Mouse (Mus musculus): ENCODE data around the gene Zpbp2. TPM values are rescaled to one million over a fixed set of nuclear protein-coding genes. Genes with fewer than 3 reads are reported as not detected.
"Not testable (repeated sequence)": the region's sequence is repeated elsewhere in the genome, so short reads cannot be mapped to it uniquely, and the experiment has no call there.

The Zpbp2 gene
- polyA plus RNA-seq, 1 experiment from 2014 or later = not detected

DNA sequence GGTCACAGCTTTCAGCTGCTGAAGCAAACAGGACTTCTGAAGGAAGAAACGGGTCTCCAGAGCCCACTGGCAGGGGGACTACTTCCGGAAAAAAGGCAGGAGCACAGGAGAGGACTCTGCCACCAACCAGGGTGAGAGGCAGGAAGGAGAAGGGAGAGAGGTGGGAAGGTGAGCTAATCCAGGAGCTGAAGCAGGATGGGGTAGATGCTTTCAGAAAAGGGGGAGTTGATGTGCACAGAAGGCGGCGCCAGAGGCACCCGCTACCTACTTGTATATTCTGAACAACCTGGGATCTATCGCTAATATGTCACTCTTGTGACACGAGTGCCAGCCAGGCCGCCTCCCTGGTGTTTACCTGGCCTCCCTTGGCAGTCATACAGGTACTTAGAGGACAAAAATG lies 47.1 kb downstream of the Zpbp2 start, which contains the start of gene Lrrc3c:
Lrrc3c (plus strand) TSS at position 301 of the 400 bp plus-strand sequence.
- no peak for ATAC-seq (ENCODE audit: low read depth)
- H3K4me2 ChIP-seq = no peak within 1 kb of the TSS

DNA sequence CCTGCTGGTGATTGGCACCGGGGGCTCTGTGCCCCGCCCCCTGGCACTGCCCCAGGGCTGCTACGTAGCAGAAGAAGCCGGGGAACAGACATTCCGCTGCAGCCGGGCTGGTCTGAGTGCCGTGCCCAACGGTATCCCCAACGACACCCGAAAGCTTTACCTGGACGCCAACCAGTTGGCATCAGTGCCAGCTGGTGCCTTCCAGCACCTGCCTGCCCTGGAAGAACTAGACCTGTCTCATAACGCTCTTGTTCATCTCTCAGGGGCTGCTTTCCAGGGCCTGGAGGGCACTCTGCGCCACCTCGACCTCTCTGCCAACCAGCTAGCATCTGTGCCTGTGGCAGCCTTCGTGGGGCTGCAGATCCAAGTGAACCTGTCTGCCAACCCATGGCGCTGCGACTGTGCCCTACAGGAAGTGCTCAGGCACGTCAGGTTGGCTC lies 48.0 kb downstream of the Zpbp2 start:
- Histone ChIP-seq H3K4me3 (no peak overlapping the region), H3K27me3 (peaks cover 44% of the 10 kb centered on the region), H3K9me3 (no peaks in the 10 kb centered on the region), H3K9ac (no peak overlapping the region), H3K4me1 (replicated peaks) (peaks cover 12% of the 10 kb centered on the region; the same call in 1 of the 2 replicates), H3K27ac (replicated peaks) (no peak overlapping the region), H3K36me3 (no peaks in the 10 kb centered on the region), H3K4me2 (no peak overlapping the region)
- no peak for ATAC-seq (ENCODE audit: low read depth)
- 67% methylated on average over 18 of the region's 18 CpGs for WGBS

More for the DNA sequence above, 47.1 kb downstream of the Zpbp2 start, which contains the start of gene Lrrc3c:
- H3K27ac ChIP-seq (replicated peaks) = no peak within 1 kb of the TSS
- peaks cover 12% of the 10 kb centered on the region; the same call in 1 of the 2 replicates for H3K4me1 ChIP-seq (replicated peaks)
- H3K36me3 ChIP-seq = no peaks in the 10 kb centered on the region
- WGBS = 85% methylated on average over 8 of the region's 8 CpGs
- peaks cover 44% of the 10 kb centered on the region for H3K27me3 ChIP-seq
- no peak within 1 kb of the TSS for H3K4me3 ChIP-seq
- no peak within 1 kb of the TSS for H3K9ac ChIP-seq
- no peaks in the 10 kb centered on the region for H3K9me3 ChIP-seq

DNA sequence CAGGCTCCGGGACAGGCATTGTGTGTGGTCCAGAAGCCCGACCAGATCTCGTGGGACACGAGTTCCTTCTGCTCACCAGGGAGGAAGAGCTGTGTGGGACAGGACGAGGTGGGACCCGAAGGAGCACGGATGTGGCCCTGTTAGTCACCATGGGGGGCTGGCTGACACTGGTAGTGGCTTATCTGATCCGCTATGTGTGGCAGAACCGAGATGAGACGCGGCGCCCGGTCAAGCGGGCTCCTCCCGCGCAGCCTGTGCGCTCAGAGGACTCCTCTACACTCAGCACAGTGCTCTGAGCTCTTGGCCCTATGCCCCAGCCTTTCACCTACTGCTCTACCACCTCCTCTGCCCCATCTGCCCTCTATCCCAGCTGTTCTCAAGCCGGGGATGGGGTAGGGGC lies 48.4 kb downstream of the Zpbp2 start:
- ATAC-seq (ENCODE audit: low read depth) = no peak; the same call in 1 of the 2 replicates
- Histone ChIP-seq H3K27me3 (peaks cover 44% of the 10 kb centered on the region), H3K9ac (no peak overlapping the region), H3K4me1 (replicated peaks) (peaks cover 12% of the 10 kb centered on the region; the same call in 1 of the 2 replicates), H3K36me3 (no peaks in the 10 kb centered on the region), H3K27ac (replicated peaks) (no peak overlapping the region), H3K4me2 (no peak overlapping the region), H3K9me3 (no peaks in the 10 kb centered on the region), H3K4me3 (no peak overlapping the region)
- 44% methylated on average over 18 of the region's 18 CpGs for WGBS

DNA sequence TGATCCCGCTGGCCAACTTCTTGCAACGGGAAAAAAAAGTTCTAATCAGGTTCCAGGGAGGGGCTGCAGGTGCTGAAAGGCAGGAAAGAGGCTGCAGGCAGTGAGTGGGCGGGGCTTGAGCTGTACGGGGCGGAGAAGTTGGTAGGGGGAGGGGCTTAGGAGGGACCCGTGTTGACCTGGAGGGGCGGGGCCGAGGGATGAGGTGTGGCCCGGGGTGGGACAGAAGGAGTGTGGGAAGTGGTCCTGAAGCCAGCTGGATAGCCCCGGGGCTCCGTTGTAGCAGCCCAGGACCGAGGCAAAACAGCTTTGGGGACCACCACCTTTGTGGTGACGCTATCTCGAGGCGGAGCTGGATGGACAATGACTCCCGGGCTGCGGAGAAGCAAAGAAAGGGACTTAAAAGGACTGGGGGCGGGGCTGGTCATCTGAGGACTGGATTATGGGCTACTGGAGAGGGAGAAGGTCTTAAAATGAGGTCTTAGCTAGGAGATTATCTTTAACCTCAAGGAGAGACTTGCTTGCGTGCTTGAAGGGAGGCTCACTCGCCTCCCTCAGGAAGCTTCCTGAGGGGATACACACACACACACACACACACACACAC lies 51.3 kb downstream of the Zpbp2 start:
- Histone ChIP-seq H3K27me3 (peaks cover 44% of the 10 kb centered on the region), H3K4me2 (peak overlapping the region; percentile 52), H3K27ac (replicated peaks) (no peak overlapping the region), H3K9me3 (no peaks in the 10 kb centered on the region), H3K36me3 (no peaks in the 10 kb centered on the region), H3K4me3 (peak overlapping the region; percentile 21), H3K9ac (peak overlapping the region; percentile 42; the same call in 1 of the 2 replicates), H3K4me1 (replicated peaks) (peaks cover 12% of the 10 kb centered on the region; the same call in 1 of the 2 replicates)
- under 1% methylated on average over 18 of the region's 20 CpGs for WGBS
- no peak for ATAC-seq (ENCODE audit: low read depth)

DNA sequence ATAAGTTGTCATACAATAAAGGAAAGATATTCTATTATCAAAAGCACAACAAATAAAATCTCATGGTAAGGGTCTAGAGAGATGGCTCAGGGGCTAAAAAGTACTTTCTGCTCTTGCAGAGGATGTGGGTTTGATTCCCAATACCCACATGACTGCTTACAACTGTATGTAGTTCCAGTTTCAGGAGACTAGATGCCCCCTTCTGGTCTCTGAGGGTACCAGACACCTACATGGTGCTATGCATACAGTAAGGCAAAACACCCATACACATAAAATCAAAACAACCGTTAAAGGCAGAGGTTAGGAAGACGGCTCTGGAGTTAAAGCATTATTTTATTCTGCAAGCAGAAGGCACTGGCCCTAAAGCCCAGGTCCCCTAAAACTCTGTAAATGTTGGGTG lies 53.1 kb downstream of the Zpbp2 start:
- no peaks in the 10 kb centered on the region for H3K36me3 ChIP-seq
- no peak overlapping the region for H3K4me3 ChIP-seq
- no peak overlapping the region for H3K27ac ChIP-seq (replicated peaks)
- H3K4me1 ChIP-seq (replicated peaks) = peaks cover 8% of the 10 kb centered on the region; the same call in 1 of the 2 replicates
- H3K4me2 ChIP-seq = no peak overlapping the region
- 79% methylated on average over 2 of the region's 2 CpGs for WGBS
- peaks cover 30% of the 10 kb centered on the region for H3K27me3 ChIP-seq
- no peak for ATAC-seq (ENCODE audit: low read depth)
- H3K9ac ChIP-seq = no peak overlapping the region
- no peaks in the 10 kb centered on the region for H3K9me3 ChIP-seq

DNA sequence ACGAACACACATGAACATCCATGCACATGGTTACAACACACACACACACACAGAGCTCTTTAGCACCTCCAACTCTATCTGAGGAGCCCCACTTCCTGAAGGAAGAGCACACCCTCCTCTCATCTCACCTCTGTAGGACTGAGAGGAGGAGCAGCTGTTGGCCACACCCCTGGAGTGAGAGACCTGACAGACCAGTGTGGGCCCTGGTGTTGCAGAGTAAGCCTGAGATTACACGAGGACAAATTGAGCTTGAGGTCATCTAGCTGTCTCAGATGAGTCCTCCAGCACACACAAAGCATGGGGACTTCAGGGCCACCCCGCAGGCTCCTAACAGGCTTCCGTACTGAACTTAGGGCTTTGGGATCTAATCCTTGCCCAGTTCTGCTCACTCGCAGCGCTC lies 54.0 kb downstream of the Zpbp2 start:
- peaks cover 22% of the 10 kb centered on the region for H3K27me3 ChIP-seq
- ATAC-seq (ENCODE audit: low read depth); H3K9me3 ChIP-seq; H3K9ac ChIP-seq; H3K36me3 ChIP-seq; H3K4me3 ChIP-seq; H3K4me1 ChIP-seq (replicated peaks); H3K4me2 ChIP-seq; H3K27ac ChIP-seq (replicated peaks): not testable (repeated sequence)
- 69% methylated on average over 6 of the region's 6 CpGs for WGBS

DNA sequence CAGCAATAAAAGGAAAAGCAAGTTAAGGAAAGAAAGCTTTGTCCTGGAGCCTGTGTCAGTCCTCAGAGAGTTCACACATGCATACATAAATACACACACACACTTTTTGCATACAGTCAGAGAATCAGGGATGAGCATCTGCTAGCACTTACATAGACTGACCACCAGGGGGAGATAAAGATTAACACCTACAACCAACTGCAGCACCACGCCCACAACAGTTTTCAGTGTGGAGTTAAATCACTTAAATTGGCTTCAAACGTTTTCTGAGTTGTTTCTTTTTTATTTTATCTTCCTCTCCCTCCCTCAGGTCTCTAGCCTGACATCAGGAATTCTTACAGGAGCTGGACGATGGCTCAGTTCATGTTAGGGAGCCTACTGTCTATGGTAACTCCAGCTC lies 55.9 kb downstream of the Zpbp2 start:
- H3K9me3 ChIP-seq = no peaks in the 10 kb centered on the region
- H3K9ac ChIP-seq = no peak overlapping the region
- peaks cover 4% of the 10 kb centered on the region; the same call in 1 of the 2 replicates for H3K27me3 ChIP-seq
- no peak overlapping the region for H3K4me2 ChIP-seq
- H3K4me1 ChIP-seq (replicated peaks) = peaks cover 6% of the 10 kb centered on the region; the same call in 1 of the 2 replicates
- ATAC-seq (ENCODE audit: low read depth) = no peak
- H3K36me3 ChIP-seq = no peaks in the 10 kb centered on the region
- H3K27ac ChIP-seq (replicated peaks) = no peak overlapping the region
- no peak overlapping the region for H3K4me3 ChIP-seq
- 11% methylated on average over 3 of the region's 3 CpGs for WGBS

Other genes with a start within 250 kb of the Zpbp2 start
- gene Neurod2, start 221.4 kb upstream of the Zpbp2 start, polyA plus RNA-seq (2015; fragmentation: Nextera tagmentation; extraction: Ambion mirVana) = 26.4 and 27.0 TPM in 2 replicates
- 1.7 and 2.1 TPM in 2 replicates for gene Ppp1r1b, start 202.7 kb upstream of the Zpbp2 start, polyA plus RNA-seq (2015; fragmentation: Nextera tagmentation; extraction: Ambion mirVana)
- 39.7 and 41.1 TPM in 2 replicates for gene Stard3, start 192.7 kb upstream of the Zpbp2 start, polyA plus RNA-seq (2015; fragmentation: Nextera tagmentation; extraction: Ambion mirVana)
- 0.42 and 2.1 TPM in 2 replicates for gene Tcap, start 167.3 kb upstream of the Zpbp2 start, polyA plus RNA-seq (2015; fragmentation: Nextera tagmentation; extraction: Ambion mirVana)
- 0.73 and 0.79 TPM in 2 replicates for gene Pnmt, start 164.6 kb upstream of the Zpbp2 start, polyA plus RNA-seq (2015; fragmentation: Nextera tagmentation; extraction: Ambion mirVana)
- gene Pgap3, start 150.6 kb upstream of the Zpbp2 start, polyA plus RNA-seq (2015; fragmentation: Nextera tagmentation; extraction: Ambion mirVana) = 7.4 and 8.7 TPM in 2 replicates
- 10.4 and 10.9 TPM in 2 replicates for gene Erbb2, start 138.6 kb upstream of the Zpbp2 start, polyA plus RNA-seq (2015; fragmentation: Nextera tagmentation; extraction: Ambion mirVana)
- gene Mien1, start 112.1 kb upstream of the Zpbp2 start, polyA plus RNA-seq (2015; fragmentation: Nextera tagmentation; extraction: Ambion mirVana) = 239 and 265 TPM in 2 replicates
- gene Grb7, start 104.7 kb upstream of the Zpbp2 start, polyA plus RNA-seq (2015; fragmentation: Nextera tagmentation; extraction: Ambion mirVana) = 0.47 and 0.80 TPM in 2 replicates
- gene Ikzf3, start 5.1 kb upstream of the Zpbp2 start, polyA plus RNA-seq (2015; fragmentation: Nextera tagmentation; extraction: Ambion mirVana) = 0.31 TPM in 1 of 2 replicates, not detected in the other
- gene Ormdl3, start 36.3 kb downstream of the Zpbp2 start, polyA plus RNA-seq (2015; fragmentation: Nextera tagmentation; extraction: Ambion mirVana) = 78.0 and 81.0 TPM in 2 replicates
- gene Lrrc3c, start 47.2 kb downstream of the Zpbp2 start, polyA plus RNA-seq (2015; fragmentation: Nextera tagmentation; extraction: Ambion mirVana) = not detected in 2 replicates
- gene Gm12355, start 74.6 kb downstream of the Zpbp2 start, polyA plus RNA-seq (2015; fragmentation: Nextera tagmentation; extraction: Ambion mirVana) = 0.89 and 1.1 TPM in 2 replicates
- gene Gsdma3, start 75.3 kb downstream of the Zpbp2 start, polyA plus RNA-seq (2015; fragmentation: Nextera tagmentation; extraction: Ambion mirVana) = not detected in 2 replicates
- 0.24 TPM in 1 of 2 replicates, not detected in the other for gene Gsdma2, start 95.7 kb downstream of the Zpbp2 start, polyA plus RNA-seq (2015; fragmentation: Nextera tagmentation; extraction: Ambion mirVana)
- not detected in 2 replicates for gene Gsdma, start 113.3 kb downstream of the Zpbp2 start, polyA plus RNA-seq (2015; fragmentation: Nextera tagmentation; extraction: Ambion mirVana)
- gene Psmd3, start 131.5 kb downstream of the Zpbp2 start, polyA plus RNA-seq (2015; fragmentation: Nextera tagmentation; extraction: Ambion mirVana) = 177 and 181 TPM in 2 replicates
- gene Csf3, start 150.2 kb downstream of the Zpbp2 start, polyA plus RNA-seq (2015; fragmentation: Nextera tagmentation; extraction: Ambion mirVana) = not detected in 2 replicates
- 62.3 and 69.1 TPM in 2 replicates for gene Med24, start 178.3 kb downstream of the Zpbp2 start, polyA plus RNA-seq (2015; fragmentation: Nextera tagmentation; extraction: Ambion mirVana)
- gene Thra, start 189.5 kb downstream of the Zpbp2 start, polyA plus RNA-seq (2015; fragmentation: Nextera tagmentation; extraction: Ambion mirVana) = 89.5 and 94.4 TPM in 2 replicates
- 3.4 and 3.6 TPM in 2 replicates for gene Nr1d1, start 224.2 kb downstream of the Zpbp2 start, polyA plus RNA-seq (2015; fragmentation: Nextera tagmentation; extraction: Ambion mirVana)
- gene Msl1, start 244.4 kb downstream of the Zpbp2 start, polyA plus RNA-seq (2015; fragmentation: Nextera tagmentation; extraction: Ambion mirVana) = 31.5 and 33.2 TPM in 2 replicates